Mouse (Mus musculus) liver, embryonic 14.5 days (tissue): Measurements from ENCODE around the gene Pcsk5.

Experiments
- CTCF ChIP-seq: IDR thresholded peaks from 2 replicates; pipeline ENCODE4 v1.5.1; 2016; ENCODE audit warnings: antibody characterized with exemption, low read depth, control low read depth
- EP300 ChIP-seq: IDR thresholded peaks from 2 replicates; pipeline ENCODE4 v1.6.1; 2016; ENCODE audit warnings: antibody characterized with exemption, low read depth

- no peak for TF ChIP-seq CTCF
- TF ChIP-seq EP300: no peak
Observed at GRCm38 (mm10) chr19:17577412-17577811, 260.0 kb downstream of the Pcsk5 start.
